Mouse (Mus musculus): ENCODE measurements at regions not wholly inside any gene's neighbourhood (a gene's known extent, or its start where the extent isn't known, plus 50 kb on each side); places are given as distances from the start of the nearest gene placed in this dataset.

DNA sequence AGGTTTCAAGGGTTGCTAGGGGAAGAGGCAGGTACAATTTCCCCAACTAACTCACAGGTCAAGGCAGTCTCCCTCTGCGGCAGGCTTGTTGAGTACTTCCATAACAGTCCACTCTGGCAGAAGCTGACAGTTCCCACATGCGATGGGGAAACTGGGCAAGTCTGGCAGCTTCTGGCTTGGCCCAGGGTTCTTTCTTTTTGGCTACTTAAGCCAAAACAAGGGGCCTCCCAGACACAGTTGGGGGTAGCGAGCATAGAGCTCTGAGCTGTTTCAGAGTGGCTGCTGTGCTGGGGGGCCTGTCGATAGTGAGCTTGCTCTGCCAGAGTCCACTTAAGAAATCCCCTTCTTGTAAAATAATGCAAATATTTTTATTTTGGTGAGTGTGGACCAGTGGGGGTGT is 150.8 kb upstream of the Lemd2 start:
- no peak for TF ChIP-seq CTCF (conservative IDR thresholded peaks at IDR 0.05; ENCODE audit: insufficient read depth, insufficient read length, low read depth, low read length)
- TF ChIP-seq POLR2A (IDR thresholded peaks at IDR 0.05; ENCODE audit: low read depth, low read length) = no peak

Data from kidney, adult 2 months (tissue).